Comparison of ENCODE assay signal across 7 mouse cellular contexts in genomic region chr17:24169317-24170065, GRCm38 (mm10). TPM values are rescaled to one million over a fixed set of nuclear protein-coding genes. Genes with fewer than 3 reads are reported as not detected.
DNase-seq lines count a peak whose midpoint lies in the region; ATAC-seq and TF ChIP-seq lines count a peak whose summit lies in the region.

TSS of gene Atp6v0c (minus strand) at chr17:24169702.

- no peaks in the 10 kb centered on the region for H3K4me1 ChIP-seq in intestine, postnatal 0 days (replicated peaks; ENCODE audit: control insufficient read depth, insufficient read depth, low read length)
- H3K4me1 ChIP-seq in midbrain, embryonic 12.5 days, result peaks cover 23% of the 10 kb centered on the region
- H3K4me1 ChIP-seq in small intestine, adult 2 months (ENCODE audit: control insufficient read depth, insufficient read depth, insufficient read length, low read length), result peaks cover 11% of the 10 kb centered on the region

- H3K4me2 ChIP-seq in intestine, postnatal 0 days (replicated peaks; ENCODE audit: low read depth), result peak within 1 kb of the TSS; percentile 77
- peak within 1 kb of the TSS; percentile 89 for H3K4me2 ChIP-seq in midbrain, embryonic 12.5 days (replicated peaks)

- ATAC-seq in intestine, postnatal 0 days, result peak; percentile 77
- peak; percentile 87 for ATAC-seq in midbrain, embryonic 12.5 days (ENCODE audit: low FRiP score, low read depth)

- no peaks in the 10 kb centered on the region for H3K27me3 ChIP-seq in intestine, postnatal 0 days (replicated peaks; ENCODE audit: control insufficient read depth, insufficient read depth, low read length)
- no peaks in the 10 kb centered on the region for H3K27me3 ChIP-seq in midbrain, embryonic 12.5 days
- no peaks in the 10 kb centered on the region for H3K27me3 ChIP-seq in small intestine, adult 2 months (ENCODE audit: control insufficient read depth, insufficient read depth, low read length)

- H3K4me3 ChIP-seq in intestine, postnatal 0 days (ENCODE audit: low read depth, low read length), result peak within 1 kb of the TSS; percentile 82
- H3K4me3 ChIP-seq in midbrain, embryonic 12.5 days, result peak within 1 kb of the TSS; percentile 95
- peak within 1 kb of the TSS; percentile 86 for H3K4me3 ChIP-seq in small intestine, adult 2 months (ENCODE audit: low read depth, low read length)

- intact Hi-C loops in left cerebral cortex, postnatal 4 days (cut with DNase I), result loop anchor here (10.0 kb wide), 1 partner anchor 225 kb away; no protein-coding TSS in a partner anchor

- TF ChIP-seq POLR2A in small intestine, adult 2 months (IDR thresholded peaks at IDR 0.05; ENCODE audit: low read depth, low read length), result peak; percentile 76; the same call in 1 of the 2 replicates

- DNase-seq in adrenal gland, adult 8-10 months, result peak; percentile 90
- peak; percentile 94 for DNase-seq in embryo, embryonic 9.5 days (ENCODE audit: extremely low spot score)
- DNase-seq in gonadal fat pad, adult 2 months (ENCODE audit: low read depth), result peak; percentile 55
- DNase-seq in left cerebral cortex, postnatal 4 days, result peak; percentile 97

- peak; percentile 46 for TF ChIP-seq CTCF in intestine, postnatal 0 days (IDR thresholded peaks at IDR 0.05; ENCODE audit: low read depth)
- no peak for TF ChIP-seq CTCF in small intestine, adult 2 months (IDR thresholded peaks at IDR 0.05; ENCODE audit: extremely low read depth, insufficient read length, insufficient replicate concordance, low read depth, low read length)

- H3K9ac ChIP-seq in intestine, postnatal 0 days (ENCODE audit: low read depth, low read length), result peak within 1 kb of the TSS; percentile 91
- peak within 1 kb of the TSS; percentile 94 for H3K9ac ChIP-seq in midbrain, embryonic 12.5 days (replicated peaks)

- H3K27ac ChIP-seq in intestine, postnatal 0 days (ENCODE audit: low read depth, low read length), result peak within 1 kb of the TSS; percentile 93
- H3K27ac ChIP-seq in midbrain, embryonic 12.5 days (replicated peaks), result peak within 1 kb of the TSS; percentile 97
- peak within 1 kb of the TSS; percentile 99 for H3K27ac ChIP-seq in small intestine, adult 2 months (ENCODE audit: insufficient read depth, low read depth, low read length)

- under 1% methylated on average over 58 of the region's 58 CpGs for WGBS in intestine, postnatal 0 days
- WGBS in midbrain, embryonic 12.5 days, result under 1% methylated on average over 51 of the region's 58 CpGs
- under 1% methylated on average over 58 of the region's 58 CpGs for WGBS in small intestine, adult 2 months

- H3K36me3 ChIP-seq in intestine, postnatal 0 days (ENCODE audit: control insufficient read depth, insufficient read depth), result peaks cover 18% of the 10 kb centered on the region
- peaks cover 20% of the 10 kb centered on the region for H3K36me3 ChIP-seq in midbrain, embryonic 12.5 days
- peaks cover 13% of the 10 kb centered on the region for H3K36me3 ChIP-seq in small intestine, adult 2 months (ENCODE audit: control insufficient read depth, insufficient read depth, low read length)

- no peaks in the 10 kb centered on the region for H3K9me3 ChIP-seq in intestine, postnatal 0 days (ENCODE audit: control insufficient read depth)
- no peaks in the 10 kb centered on the region for H3K9me3 ChIP-seq in midbrain, embryonic 12.5 days

RNA-seq across cellular contexts. Expression of gene Atp6v0c, which starts in this region (rescaled TPM):
- total RNA-seq in adrenal gland, adult 8-10 months (2022), result 100 to 1,000 TPM; 416 to 520 (median 442) TPM
- 870 and 1,024 TPM in 2 replicates for polyA plus RNA-seq in gonadal fat pad, adult 2 months (2012; rRNA removed)
- 1,362 and 1,364 TPM in 2 replicates for polyA plus RNA-seq in intestine, postnatal 0 days (2015; fragmentation: Nextera tagmentation; extraction: Ambion mirVana)
- 100 to 1,000 TPM; 770 to 834 TPM for total RNA-seq in left cerebral cortex, postnatal 4 days (2021)
- 512 and 518 TPM in 2 replicates for polyA plus RNA-seq in midbrain, embryonic 12.5 days (2016; fragmentation: Nextera tagmentation; extraction: Ambion mirVana)
- 549 and 948 TPM in 2 replicates for polyA plus RNA-seq in small intestine, adult 2 months (2012; rRNA removed)

Comparison
In these comparisons a context has a peak if more than half of its experiments do, and no peak if none do; other contexts are left out.
1. Peak in every context shown above with its lines: DNase-seq, ATAC-seq, H3K4me3 ChIP-seq and H3K27ac ChIP-seq.